In genomic region chr10:23964921-23965610, GRCm38 (mm10) we compare ENCODE assay signal across 34 mouse cellular contexts. TPM values are rescaled to one million over a fixed set of nuclear protein-coding genes. Genes with fewer than 3 reads are reported as not detected.
DNase-seq lines count a peak whose midpoint lies in the region; ATAC-seq and TF ChIP-seq lines count a peak whose summit lies in the region.
"Had no signal": no experiment of that assay in that cellular context is flagged by ENCODE, and none has a peak within 500 bp of the region (broad histone marks: within the 10 kb centered on the region; RNA-seq: fewer than 3 reads in every experiment).

No protein-coding gene starts in this region.

- DNase-seq in kidney, adult 8-10 months, result no peak
- DNase-seq in 3T3-L1 (ENCODE audit: low read depth, low spot score), result peak; percentile 12
- DNase-seq in G1E (ENCODE audit: low spot score), result no peak
- no peak for DNase-seq in layer of hippocampus, adult 8-10 months (ENCODE audit: low spot score in 2 of 2)
- no peak for DNase-seq in heart, adult 9 months (ENCODE audit: low spot score in 2 of 2)
- DNase-seq in forebrain, embryonic 14.5 days (ENCODE audit: low spot score), result no peak
- DNase-seq: adrenal gland, postnatal 14 days; cerebellum, adult 2 months; gastrocnemius, postnatal 10 days; heart, adult 18-20 months; kidney, postnatal 25 days; layer of hippocampus, postnatal 36 days; right cerebral cortex, adult 18-20 months; right cerebral cortex, postnatal 4 days; thymus, adult 18-20 months had no signal

- no peaks in the 10 kb centered on the region for H3K27me3 ChIP-seq in kidney, embryonic 14.5 days (ENCODE audit: control insufficient read depth, insufficient read depth, low read length)
- H3K27me3 ChIP-seq in G1E (ENCODE audit: insufficient read depth, low read length), result 0 out of 2 replicates have a peak, but pooled peaks cover 5% of the 10 kb centered on the region
- no peaks in the 10 kb centered on the region for H3K27me3 ChIP-seq in forebrain, embryonic 14.5 days (replicated peaks; ENCODE audit: control insufficient read depth, insufficient read depth, low read length)
- H3K27me3 ChIP-seq: embryonic facial prominence, embryonic 15.5 days; hindbrain, embryonic 15.5 days; intestine, embryonic 15.5 days; midbrain, embryonic 15.5 days; stomach, embryonic 15.5 days had no signal

- H3K4me2 ChIP-seq in kidney, embryonic 14.5 days (replicated peaks; ENCODE audit: low read depth, low read length), result no peak overlapping the region
- H3K4me2 ChIP-seq in forebrain, embryonic 14.5 days (ENCODE audit: low read length), result no peak overlapping the region
- H3K4me2 ChIP-seq: embryonic facial prominence, embryonic 15.5 days; hindbrain, embryonic 15.5 days; intestine, embryonic 15.5 days; midbrain, embryonic 15.5 days; stomach, embryonic 15.5 days had no signal

- no peaks in the 10 kb centered on the region for H3K9me3 ChIP-seq in kidney, embryonic 14.5 days (ENCODE audit: control insufficient read depth, low read length)
- no peaks in the 10 kb centered on the region for H3K9me3 ChIP-seq in G1E (replicated peaks)
- no peaks in the 10 kb centered on the region for H3K9me3 ChIP-seq in forebrain, embryonic 14.5 days (replicated peaks; ENCODE audit: control insufficient read depth, low read length)
- H3K9me3 ChIP-seq: embryonic facial prominence, embryonic 15.5 days; hindbrain, embryonic 15.5 days; intestine, embryonic 15.5 days; midbrain, embryonic 15.5 days; stomach, embryonic 15.5 days had no signal

- no peak overlapping the region for H3K4me3 ChIP-seq in kidney, embryonic 14.5 days (ENCODE audit: low read length)
- no peak overlapping the region for H3K4me3 ChIP-seq in G1E (ENCODE audit: low read depth, low read length)
- H3K4me3 ChIP-seq in forebrain, embryonic 14.5 days (ENCODE audit: low read depth, low read length), result no peak overlapping the region
- H3K4me3 ChIP-seq: embryonic facial prominence, embryonic 15.5 days; hindbrain, embryonic 15.5 days; intestine, embryonic 15.5 days; layer of hippocampus, adult 2 months; midbrain, embryonic 15.5 days; myocyte; stomach, embryonic 15.5 days had no signal

- peak; percentile 80 for ATAC-seq in kidney, embryonic 14.5 days (ENCODE audit: low FRiP score, low TSS enrichment)
- ATAC-seq in G1E (ENCODE audit: extremely low read depth, insufficient number of reproducible peaks, low FRiP score, poor library complexity, severe bottlenecking), result peak; percentile 15; the same call in 1 of the 2 replicates
- ATAC-seq in megakaryocyte progenitor cell, adult 5-6 weeks (replicated peaks; ENCODE audit: poor library complexity), result peak; percentile 58
- no peak for ATAC-seq in forebrain, embryonic 14.5 days
- ATAC-seq: forebrain, embryonic 16.5 days; intestine, embryonic 15.5 days; lung, postnatal 0 days; midbrain, embryonic 15.5 days had no signal

- 51% methylated on average over 6 of the region's 6 CpGs for WGBS in kidney, embryonic 14.5 days
- WGBS in forebrain, embryonic 14.5 days, result 95% methylated on average over 6 of the region's 6 CpGs

- no peak overlapping the region for H3K9ac ChIP-seq in kidney, embryonic 14.5 days (ENCODE audit: low read depth, low read length)
- no peak overlapping the region for H3K9ac ChIP-seq in forebrain, embryonic 14.5 days (ENCODE audit: low read length)
- H3K9ac ChIP-seq: embryonic facial prominence, embryonic 15.5 days; hindbrain, embryonic 15.5 days; intestine, embryonic 15.5 days; midbrain, embryonic 15.5 days; stomach, embryonic 15.5 days had no signal

- no peak overlapping the region for H3K27ac ChIP-seq in kidney, embryonic 14.5 days (ENCODE audit: low read depth, low read length)
- no peak overlapping the region for H3K27ac ChIP-seq in forebrain, embryonic 14.5 days (ENCODE audit: low read depth, low read length)
- H3K27ac ChIP-seq: embryonic facial prominence, embryonic 15.5 days; hindbrain, embryonic 15.5 days; intestine, embryonic 15.5 days; layer of hippocampus, adult 2 months; midbrain, embryonic 15.5 days; stomach, embryonic 15.5 days had no signal

- TF ChIP-seq CTCF in G1E (IDR thresholded peaks at IDR 0.05; ENCODE audit: low read depth, low read length), result no peak

- no peaks in the 10 kb centered on the region for H3K36me3 ChIP-seq in kidney, embryonic 14.5 days (ENCODE audit: control insufficient read depth, insufficient read depth, low read length)
- H3K36me3 ChIP-seq in G1E (replicated peaks), result no peaks in the 10 kb centered on the region
- H3K36me3 ChIP-seq in forebrain, embryonic 14.5 days (ENCODE audit: control insufficient read depth, insufficient read depth, low read length), result no peaks in the 10 kb centered on the region
- H3K36me3 ChIP-seq: embryonic facial prominence, embryonic 15.5 days; hindbrain, embryonic 15.5 days; intestine, embryonic 15.5 days; midbrain, embryonic 15.5 days; stomach, embryonic 15.5 days had no signal

- peaks cover 4% of the 10 kb centered on the region; the same call in 1 of the 2 replicates for H3K4me1 ChIP-seq in kidney, embryonic 14.5 days (ENCODE audit: control insufficient read depth, insufficient read depth, low read length)
- H3K4me1 ChIP-seq in G1E (ENCODE audit: insufficient read depth, low read depth, low read length), result no peaks in the 10 kb centered on the region
- no peaks in the 10 kb centered on the region for H3K4me1 ChIP-seq in forebrain, embryonic 14.5 days (ENCODE audit: control insufficient read depth, insufficient read depth, low read length)
- H3K4me1 ChIP-seq: embryonic facial prominence, embryonic 15.5 days; hindbrain, embryonic 15.5 days; intestine, embryonic 15.5 days; midbrain, embryonic 15.5 days; stomach, embryonic 15.5 days had no signal

RNA-seq across cellular contexts. Expression of gene Taar4, which starts 4.8 kb away (rescaled TPM):
- polyA plus RNA-seq in kidney, embryonic 14.5 days (2014; fragmentation: Nextera tagmentation; extraction: Ambion mirVana), result not detected in 2 replicates
- total RNA-seq in G1E (2014; fragmentation: Nextera tagmentation), result not detected in 2 replicates
- 0.29 TPM in 1 of 2 replicates, not detected in the other for total RNA-seq in G1E (2017)
- not detected in 2 replicates for polyA plus RNA-seq in G1E (2012)
- total RNA-seq in megakaryocyte progenitor cell, adult 5-6 weeks (2015), result not detected in 2 replicates
- total RNA-seq in megakaryocyte progenitor cell, adult 5-6 weeks (2017), result not detected in 2 replicates
- total RNA-seq in layer of hippocampus, adult 8-10 months (2022), result not detected
- polyA plus RNA-seq in forebrain, embryonic 14.5 days (2014; fragmentation: Nextera tagmentation; extraction: Ambion mirVana), result 0.28 TPM in 1 of 2 replicates, not detected in the other
- total RNA-seq: adrenal gland, postnatal 14 days; gastrocnemius, postnatal 10 days; heart, adult 18-20 months; heart, postnatal 25 days; layer of hippocampus, adult 2 months; layer of hippocampus, postnatal 36 days; left cerebral cortex, postnatal 10 days; liver, adult 2 months; megakaryocyte-erythroid progenitor cell, adult 5-6 weeks had no signal
- polyA plus RNA-seq: cerebellum, adult 2 months; embryonic facial prominence, embryonic 15.5 days; forebrain, embryonic 16.5 days; heart, embryonic 14.5 days; hindbrain, embryonic 15.5 days; intestine, embryonic 15.5 days; limb, embryonic 11.5 days; liver, adult 2 months; liver, embryonic 16.5 days; lung, postnatal 0 days; midbrain, embryonic 15.5 days; myocyte; neural tube, embryonic 14.5 days; stomach, embryonic 15.5 days had no signal

RNA-seq across cellular contexts. Expression of gene Taar5, which starts 5.4 kb away (rescaled TPM):
- not detected in 2 replicates for polyA plus RNA-seq in kidney, embryonic 14.5 days (2014; fragmentation: Nextera tagmentation; extraction: Ambion mirVana)
- total RNA-seq in G1E (2014; fragmentation: Nextera tagmentation), result not detected in 2 replicates
- total RNA-seq in G1E (2017), result 0.38 TPM in 1 of 2 replicates, not detected in the other
- polyA plus RNA-seq in G1E (2012), result not detected in 2 replicates
- not detected in 2 replicates for total RNA-seq in megakaryocyte progenitor cell, adult 5-6 weeks (2015)
- not detected in 2 replicates for total RNA-seq in megakaryocyte progenitor cell, adult 5-6 weeks (2017)
- total RNA-seq in layer of hippocampus, adult 8-10 months (2022), result not detected
- not detected in 2 replicates for polyA plus RNA-seq in forebrain, embryonic 14.5 days (2014; fragmentation: Nextera tagmentation; extraction: Ambion mirVana)
- total RNA-seq: adrenal gland, postnatal 14 days; gastrocnemius, postnatal 10 days; heart, adult 18-20 months; heart, postnatal 25 days; layer of hippocampus, adult 2 months; layer of hippocampus, postnatal 36 days; left cerebral cortex, postnatal 10 days; liver, adult 2 months; megakaryocyte-erythroid progenitor cell, adult 5-6 weeks had no signal
- polyA plus RNA-seq: cerebellum, adult 2 months; embryonic facial prominence, embryonic 15.5 days; forebrain, embryonic 16.5 days; heart, embryonic 14.5 days; hindbrain, embryonic 15.5 days; intestine, embryonic 15.5 days; limb, embryonic 11.5 days; liver, adult 2 months; liver, embryonic 16.5 days; lung, postnatal 0 days; midbrain, embryonic 15.5 days; myocyte; stomach, embryonic 15.5 days had no signal

RNA-seq across cellular contexts. Expression of gene Taar3, which starts 15.7 kb away (rescaled TPM):
- polyA plus RNA-seq in kidney, embryonic 14.5 days (2014; fragmentation: Nextera tagmentation; extraction: Ambion mirVana), result not detected in 2 replicates
- total RNA-seq in G1E (2014; fragmentation: Nextera tagmentation) (not detected in 2 replicates), G1E (2017) (0.11 TPM in 1 of 2 replicates, not detected in the other)
- not detected in 2 replicates for polyA plus RNA-seq in G1E (2012)
- total RNA-seq in megakaryocyte progenitor cell, adult 5-6 weeks (2015), result not detected in 2 replicates
- not detected in 2 replicates for total RNA-seq in megakaryocyte progenitor cell, adult 5-6 weeks (2017)
- not detected for total RNA-seq in layer of hippocampus, adult 8-10 months (2022)
- not detected in 2 replicates for polyA plus RNA-seq in forebrain, embryonic 14.5 days (2014; fragmentation: Nextera tagmentation; extraction: Ambion mirVana)
- total RNA-seq: adrenal gland, postnatal 14 days; gastrocnemius, postnatal 10 days; heart, adult 18-20 months; heart, postnatal 25 days; layer of hippocampus, adult 2 months; layer of hippocampus, postnatal 36 days; liver, adult 2 months; megakaryocyte-erythroid progenitor cell, adult 5-6 weeks had no signal
- polyA plus RNA-seq: cerebellum, adult 2 months; embryonic facial prominence, embryonic 15.5 days; forebrain, embryonic 16.5 days; heart, embryonic 14.5 days; hindbrain, embryonic 15.5 days; intestine, embryonic 15.5 days; limb, embryonic 11.5 days; liver, adult 2 months; liver, embryonic 16.5 days; lung, postnatal 0 days; midbrain, embryonic 15.5 days; myocyte; neural tube, embryonic 14.5 days; stomach, embryonic 15.5 days had no signal

RNA-seq across cellular contexts. Expression of gene Taar6, which starts 20.4 kb away (rescaled TPM):
- polyA plus RNA-seq in kidney, embryonic 14.5 days (2014; fragmentation: Nextera tagmentation; extraction: Ambion mirVana), result not detected in 2 replicates
- total RNA-seq in G1E (2014; fragmentation: Nextera tagmentation) (not detected in 2 replicates), G1E (2017) (not detected in 2 replicates)
- polyA plus RNA-seq in G1E (2012), result not detected in 2 replicates
- not detected in 2 replicates for total RNA-seq in megakaryocyte progenitor cell, adult 5-6 weeks (2015)
- total RNA-seq in megakaryocyte progenitor cell, adult 5-6 weeks (2017), result not detected in 2 replicates
- total RNA-seq in layer of hippocampus, adult 8-10 months (2022), result not detected
- polyA plus RNA-seq in forebrain, embryonic 14.5 days (2014; fragmentation: Nextera tagmentation; extraction: Ambion mirVana), result not detected in 2 replicates
- total RNA-seq: adrenal gland, postnatal 14 days; gastrocnemius, postnatal 10 days; heart, adult 18-20 months; heart, postnatal 25 days; layer of hippocampus, adult 2 months; layer of hippocampus, postnatal 36 days; left cerebral cortex, postnatal 10 days; liver, adult 2 months; megakaryocyte-erythroid progenitor cell, adult 5-6 weeks had no signal
- polyA plus RNA-seq: cerebellum, adult 2 months; embryonic facial prominence, embryonic 15.5 days; forebrain, embryonic 16.5 days; heart, embryonic 14.5 days; hindbrain, embryonic 15.5 days; intestine, embryonic 15.5 days; limb, embryonic 11.5 days; liver, adult 2 months; liver, embryonic 16.5 days; lung, postnatal 0 days; midbrain, embryonic 15.5 days; myocyte; neural tube, embryonic 14.5 days; stomach, embryonic 15.5 days had no signal

RNA-seq across cellular contexts. Expression of gene Taar2, which starts 26.7 kb away (rescaled TPM):
- not detected in 2 replicates for polyA plus RNA-seq in kidney, embryonic 14.5 days (2014; fragmentation: Nextera tagmentation; extraction: Ambion mirVana)
- not detected in 2 replicates for total RNA-seq in G1E (2014; fragmentation: Nextera tagmentation)
- 0.12 TPM in 1 of 2 replicates, not detected in the other for total RNA-seq in G1E (2017)
- polyA plus RNA-seq in G1E (2012), result not detected in 2 replicates
- not detected in 2 replicates for total RNA-seq in megakaryocyte progenitor cell, adult 5-6 weeks (2015)
- not detected in 2 replicates for total RNA-seq in megakaryocyte progenitor cell, adult 5-6 weeks (2017)
- not detected for total RNA-seq in layer of hippocampus, adult 8-10 months (2022)
- polyA plus RNA-seq in forebrain, embryonic 14.5 days (2014; fragmentation: Nextera tagmentation; extraction: Ambion mirVana), result not detected in 2 replicates
- total RNA-seq: adrenal gland, postnatal 14 days; gastrocnemius, postnatal 10 days; heart, adult 18-20 months; heart, postnatal 25 days; layer of hippocampus, adult 2 months; layer of hippocampus, postnatal 36 days; left cerebral cortex, postnatal 10 days; liver, adult 2 months; megakaryocyte-erythroid progenitor cell, adult 5-6 weeks had no signal
- polyA plus RNA-seq: cerebellum, adult 2 months; forebrain, embryonic 16.5 days; heart, embryonic 14.5 days; hindbrain, embryonic 15.5 days; limb, embryonic 11.5 days; liver, adult 2 months; liver, embryonic 16.5 days; myocyte; neural tube, embryonic 14.5 days; stomach, embryonic 15.5 days had no signal
